Mouse (Mus musculus): Measurements from ENCODE around the gene Srp54a.
"Not testable (repeated sequence)": the region's sequence is repeated elsewhere in the genome, so short reads cannot be mapped to it uniquely, and the experiment has no call there.

Srp54a gene

DNA sequence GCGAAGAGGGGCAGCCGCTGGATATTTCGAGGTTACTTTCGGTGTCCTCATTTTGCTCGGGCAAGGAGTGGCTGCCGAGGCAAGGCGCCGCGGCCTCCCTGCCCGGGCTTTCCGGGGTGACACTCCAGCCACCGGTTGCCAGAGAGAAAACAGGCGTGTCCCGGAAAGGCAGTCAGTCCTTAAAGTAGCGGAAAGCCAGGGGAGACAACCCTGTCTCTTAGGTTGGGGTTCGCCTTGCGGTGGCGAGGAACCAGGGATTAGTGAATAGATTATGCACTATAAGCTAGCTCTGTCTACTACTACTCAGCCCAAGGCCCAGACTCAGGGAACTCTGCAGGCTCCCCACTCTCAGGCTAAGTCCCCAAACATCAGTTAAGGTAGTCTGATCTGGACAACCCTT, 44.7 kb downstream of the Srp54a start:
- not testable (repeated sequence) for DNase-seq (ENCODE audit: low read depth, low spot score)

DNA sequence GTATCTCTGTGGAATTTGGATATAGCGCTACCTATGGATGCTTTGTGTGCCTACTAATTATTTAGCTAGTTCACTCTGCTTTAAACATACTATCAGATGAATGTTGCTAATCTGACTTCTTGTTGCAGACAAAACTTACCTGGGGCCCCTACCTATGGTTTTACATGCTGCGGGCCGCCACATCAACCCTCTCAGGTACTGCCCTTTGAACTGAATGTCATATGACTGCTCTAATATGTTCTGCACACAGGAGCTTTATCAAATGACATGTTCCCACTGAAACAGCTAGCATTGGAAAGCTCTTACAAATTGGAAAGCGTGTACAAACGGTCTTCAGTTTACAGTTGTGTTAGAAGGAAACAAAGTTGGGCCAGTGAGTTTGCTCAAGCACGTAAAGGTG, 55.5 kb downstream of the Srp54a start:
- DNase-seq (ENCODE audit: low read depth, low spot score), result not testable (repeated sequence)

DNA sequence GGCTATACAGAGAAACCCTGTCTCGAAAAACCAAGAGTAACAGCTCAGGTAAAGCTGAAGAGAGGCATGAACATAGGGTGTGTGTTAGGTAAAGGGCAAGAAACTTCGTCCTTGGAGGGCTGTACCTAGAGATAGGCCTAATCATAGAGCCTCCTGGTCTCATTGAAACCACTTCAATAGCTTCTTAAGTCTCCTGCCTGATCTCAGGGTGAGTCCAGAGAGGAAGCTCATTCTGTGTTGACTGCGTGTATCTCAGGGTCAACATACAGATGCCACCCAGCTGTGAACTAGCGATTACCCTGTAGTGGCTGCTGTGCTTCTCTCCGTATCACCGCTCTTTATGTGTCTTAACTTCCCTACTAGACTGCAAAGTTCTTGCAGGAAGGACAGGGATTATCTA, 57.8 kb downstream of the Srp54a start:
- DNase-seq (ENCODE audit: low read depth, low spot score), result not testable (repeated sequence)

DNA sequence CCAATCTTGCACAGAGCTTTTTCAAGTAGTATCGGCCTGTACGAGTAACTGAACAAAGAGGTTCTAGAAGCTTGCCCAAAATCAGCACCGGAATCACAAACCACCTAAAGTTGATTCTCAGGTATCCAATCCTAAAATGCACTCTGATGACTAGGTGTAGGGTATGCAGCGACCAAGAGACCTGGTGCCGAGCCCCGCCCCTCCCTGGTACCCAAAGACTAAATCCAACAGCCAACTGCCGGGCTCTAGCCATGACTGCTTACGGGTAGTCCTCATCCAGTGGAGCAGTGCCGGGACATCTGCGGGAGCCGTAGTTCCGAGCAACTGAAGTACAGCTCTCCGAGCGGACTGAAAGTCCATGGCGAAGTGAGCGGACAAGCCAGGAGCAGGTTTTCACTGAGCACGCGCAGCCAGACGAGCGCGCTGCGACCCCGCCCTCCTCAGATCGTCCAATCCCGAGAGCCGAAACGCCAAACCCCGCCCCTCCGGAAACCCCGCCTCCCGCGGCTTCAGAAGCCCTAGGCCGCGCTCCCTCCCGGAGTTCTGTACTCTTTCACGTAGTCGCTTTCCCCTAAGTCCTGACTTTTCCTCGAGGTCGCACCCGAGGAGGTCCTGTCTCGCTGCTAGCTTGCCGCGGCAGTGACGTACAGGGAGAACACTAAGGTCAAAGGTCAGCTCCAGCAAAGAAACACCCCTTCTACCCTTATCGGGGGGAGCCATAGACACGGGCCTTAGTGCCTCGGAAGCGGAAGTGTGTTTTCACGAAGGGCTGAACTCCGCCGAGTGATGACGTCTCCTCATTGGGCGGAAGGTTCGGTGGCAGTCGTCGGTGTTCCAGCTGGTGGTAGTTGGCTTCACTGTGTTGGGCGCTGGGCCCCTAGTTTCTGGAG, 74.7 kb downstream of the Srp54a start, which contains the start of gene Srp54b:
Gene Srp54b, plus strand, starts transcription at position 546 of the 890 bp plus-strand sequence.
- DNase-seq (ENCODE audit: low read depth, low spot score), result not testable (repeated sequence)

DNA sequence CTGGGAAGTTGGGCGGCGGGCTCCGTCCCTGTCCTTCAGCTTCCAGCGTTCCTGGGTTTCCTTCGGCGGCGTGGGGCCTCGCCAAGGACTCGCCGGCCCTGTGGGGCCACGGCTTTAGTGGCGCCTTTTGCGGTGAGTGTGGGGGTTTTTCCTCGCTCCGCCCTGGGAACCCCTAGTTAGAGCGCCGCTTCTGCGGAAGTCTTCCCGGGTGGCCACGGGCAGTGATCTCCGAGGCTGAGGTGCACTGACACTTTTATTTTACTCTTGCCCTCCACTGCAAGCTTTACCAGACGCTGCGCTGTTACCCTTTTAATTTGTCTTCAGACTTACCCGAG, 75.4 kb downstream of the Srp54a start:
- DNase-seq (ENCODE audit: low read depth, low spot score), result not testable (repeated sequence)
